In the genomic region with DNA sequence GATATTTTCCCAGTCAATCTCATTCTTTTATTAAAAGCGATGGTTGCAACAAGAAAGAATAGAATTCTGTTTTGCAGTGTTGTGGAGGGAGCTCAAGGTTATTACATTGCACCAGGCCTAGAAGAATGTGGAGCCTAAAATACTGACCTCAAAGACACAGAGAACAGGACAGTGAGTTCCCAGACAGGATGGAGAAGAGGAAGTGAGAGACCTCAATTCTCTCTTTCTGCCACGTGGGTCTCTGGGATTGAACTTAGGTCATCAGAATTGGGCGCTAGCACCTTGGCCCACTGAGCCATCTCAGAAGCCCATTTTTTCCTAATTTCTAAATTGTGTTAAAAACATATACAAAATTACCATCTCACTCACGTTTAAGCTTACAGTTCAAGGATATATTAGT, we compare ENCODE assay signal across 31 mouse cellular contexts.
"Had no signal": no experiment of that assay in that cellular context is flagged by ENCODE, and none has a peak within 500 bp of the region (broad histone marks: within the 10 kb centered on the region; RNA-seq: fewer than 3 reads in every experiment).

No protein-coding gene starts in this region.

- H3K36me3 ChIP-seq: hindbrain, embryonic 10.5 days; hindbrain, embryonic 12.5 days; intestine, embryonic 15.5 days; kidney, embryonic 15.5 days had no signal

- H3K27ac ChIP-seq: heart, embryonic 13.5 days; heart, embryonic 15.5 days; hindbrain, embryonic 10.5 days; hindbrain, embryonic 12.5 days; hindbrain, embryonic 13.5 days; hindbrain, embryonic 14.5 days; hindbrain, embryonic 15.5 days; hindbrain, postnatal 0 days; intestine, embryonic 15.5 days; kidney, embryonic 15.5 days; kidney, postnatal 0 days; left cerebral cortex, adult 2 months had no signal

- H3K4me2 ChIP-seq: heart, embryonic 11.5 days; heart, embryonic 12.5 days; heart, embryonic 13.5 days; heart, embryonic 15.5 days; hindbrain, embryonic 12.5 days; hindbrain, embryonic 13.5 days; hindbrain, embryonic 14.5 days; hindbrain, embryonic 15.5 days; intestine, embryonic 15.5 days; kidney, embryonic 15.5 days had no signal

- H3K4me1 ChIP-seq: hindbrain, embryonic 10.5 days; hindbrain, embryonic 12.5 days; hindbrain, embryonic 13.5 days; hindbrain, embryonic 15.5 days; intestine, embryonic 15.5 days; kidney, embryonic 15.5 days had no signal

- DNase-seq: heart, postnatal 10 days; heart, postnatal 14 days; heart, postnatal 36 days; heart, postnatal 4 days; kidney, adult 11 months; kidney, adult 18-20 months; kidney, adult 2 months; kidney, adult 8-10 months; kidney, adult 9 months; kidney, postnatal 10 days; kidney, postnatal 14 days; kidney, postnatal 25 days; kidney, postnatal 36 days; kidney, postnatal 4 days; layer of hippocampus, adult 9-11 months; layer of hippocampus, postnatal 36 days had no signal

- H3K9ac ChIP-seq: heart, embryonic 12.5 days; heart, embryonic 13.5 days; heart, embryonic 15.5 days; hindbrain, embryonic 12.5 days; hindbrain, embryonic 13.5 days; hindbrain, embryonic 14.5 days; hindbrain, embryonic 15.5 days; intestine, embryonic 15.5 days; kidney, embryonic 15.5 days had no signal

- H3K9me3 ChIP-seq: heart, embryonic 12.5 days; heart, embryonic 13.5 days; heart, embryonic 15.5 days; hindbrain, embryonic 10.5 days; hindbrain, embryonic 12.5 days; hindbrain, embryonic 13.5 days; hindbrain, embryonic 15.5 days; intestine, embryonic 15.5 days; kidney, embryonic 15.5 days had no signal

- H3K4me3 ChIP-seq: heart, embryonic 12.5 days; heart, embryonic 13.5 days; heart, embryonic 15.5 days; hindbrain, embryonic 10.5 days; hindbrain, embryonic 12.5 days; hindbrain, embryonic 13.5 days; hindbrain, embryonic 15.5 days; intestine, embryonic 15.5 days; kidney, embryonic 15.5 days; layer of hippocampus, adult 2 months; left cerebral cortex, adult 2 months had no signal

- H3K27me3 ChIP-seq: heart, embryonic 12.5 days; heart, embryonic 13.5 days; heart, embryonic 15.5 days; hindbrain, embryonic 12.5 days; hindbrain, embryonic 13.5 days; hindbrain, embryonic 15.5 days; intestine, embryonic 15.5 days; kidney, embryonic 15.5 days had no signal
